Mouse (Mus musculus) gastrocnemius, postnatal 36 days (tissue): ENCODE data around the gene Gm17622. TPM values are rescaled to one million over a fixed set of nuclear protein-coding genes. Genes with fewer than 3 reads are reported as not detected.

Experiments used
- total RNA-seq, 2 experiments: library from RNA; stranded (reverse); gene quantifications; 2 replicates each; pipeline ENCODE4 v1.2.3; 2021

Gene Gm17622
- total RNA-seq, 2 experiments from 2014 or later, result not detected

Other genes with a start within 250 kb of the Gm17622 start
- 1 to 10 TPM; 6.0 to 6.8 TPM for gene Poc5, start 102.4 kb upstream of the Gm17622 start, total RNA-seq
- gene Ankdd1b, start 19.5 kb upstream of the Gm17622 start, total RNA-seq, result under 1 TPM in 1 of 2 experiments, not detected in 1; 0.10 TPM
- 1 to 10 TPM; 3.2 to 4.3 TPM for gene Polk, start 51.8 kb downstream of the Gm17622 start, total RNA-seq
- 10 to 100 TPM; 34.7 to 35.0 TPM for gene Col4a3bp, start 51.9 kb downstream of the Gm17622 start, total RNA-seq
- gene Hmgcr, start 180.2 kb downstream of the Gm17622 start, total RNA-seq, result 1 to 10 TPM; 4.3 to 7.6 TPM